Mouse (Mus musculus) monocyte, adult 5-6 weeks (primary cell): ENCODE results near the gene Stub1. TPM values are rescaled to one million over a fixed set of nuclear protein-coding genes. Genes with fewer than 3 reads are reported as not detected.

ENCODE experiments used
- ATAC-seq: fragments of 153-309, 156-312 bp; replicated peaks from 2 replicates; pipeline ENCODE4 v1.8.0; 2017; ENCODE audit warnings: mild to moderate bottlenecking; ENCODE audit not compliant: low TSS enrichment, insufficient number of reproducible peaks, severe bottlenecking, poor library complexity, low FRiP score
- total RNA-seq: library from RNA; stranded (forward); fragments of 200-1000, 200-491, 200-594 nt; gene quantifications from 3 replicates; pipeline ENCODE4 v1.2.3, GENCODE M21; 2017

Stub1 gene
- total RNA-seq, result 74.5 to 81.4 TPM (median 75.3 TPM) in 3 replicates

- peak; percentile 42 for ATAC-seq
Measured at GRCm38 (mm10) chr17:25833291-25833663, at the start of gene Stub1. Stub1 (minus strand) TSS chr17:25833404.

GRCm38 (mm10) chr17:25882306-25882705 is 49.1 kb upstream of the Stub1 start:
- ATAC-seq, result no peak

GRCm38 (mm10) chr17:25881691-25882090 is 48.5 kb upstream of the Stub1 start:
- ATAC-seq, result no peak

- ATAC-seq, result no peak
Measured at GRCm38 (mm10) chr17:25880913-25881641, 47.9 kb upstream of the Stub1 start.

GRCm38 (mm10) chr17:25880196-25880910 is 47.1 kb upstream of the Stub1 start, which contains the start of gene Wfikkn1:
Wfikkn1 (minus strand) TSS chr17:25880858.
- no peak for ATAC-seq

- no peak for ATAC-seq
Measured at GRCm38 (mm10) chr17:25879750-25880149, 46.5 kb upstream of the Stub1 start.

- no peak for ATAC-seq
Measured at GRCm38 (mm10) chr17:25879261-25879660, 46.1 kb upstream of the Stub1 start.

GRCm38 (mm10) chr17:25878611-25879180 is 45.5 kb upstream of the Stub1 start:
- no peak for ATAC-seq

- no peak for ATAC-seq
Measured at GRCm38 (mm10) chr17:25877741-25878610, 44.8 kb upstream of the Stub1 start.

GRCm38 (mm10) chr17:25877025-25877424 is 43.8 kb upstream of the Stub1 start:
- ATAC-seq, result no peak

- no peak for ATAC-seq
Measured at GRCm38 (mm10) chr17:25876347-25876915, 43.2 kb upstream of the Stub1 start.

GRCm38 (mm10) chr17:25875171-25876136 is 42.2 kb upstream of the Stub1 start:
- ATAC-seq, result peak; percentile 69

- ATAC-seq, result peak; percentile 57
Measured at GRCm38 (mm10) chr17:25874721-25875170, 41.5 kb upstream of the Stub1 start, which contains the start of gene Mettl26. Mettl26 (plus strand) TSS chr17:25875074.

- ATAC-seq, result no peak
Measured at GRCm38 (mm10) chr17:25874148-25874720, 41.0 kb upstream of the Stub1 start.

GRCm38 (mm10) chr17:25873405-25874147 is 40.4 kb upstream of the Stub1 start:
- ATAC-seq, result no peak

GRCm38 (mm10) chr17:25872676-25873075 is 39.5 kb upstream of the Stub1 start:
- ATAC-seq, result no peak
